ENCODE assay signal across 8 mouse cellular contexts in the genomic region with DNA sequence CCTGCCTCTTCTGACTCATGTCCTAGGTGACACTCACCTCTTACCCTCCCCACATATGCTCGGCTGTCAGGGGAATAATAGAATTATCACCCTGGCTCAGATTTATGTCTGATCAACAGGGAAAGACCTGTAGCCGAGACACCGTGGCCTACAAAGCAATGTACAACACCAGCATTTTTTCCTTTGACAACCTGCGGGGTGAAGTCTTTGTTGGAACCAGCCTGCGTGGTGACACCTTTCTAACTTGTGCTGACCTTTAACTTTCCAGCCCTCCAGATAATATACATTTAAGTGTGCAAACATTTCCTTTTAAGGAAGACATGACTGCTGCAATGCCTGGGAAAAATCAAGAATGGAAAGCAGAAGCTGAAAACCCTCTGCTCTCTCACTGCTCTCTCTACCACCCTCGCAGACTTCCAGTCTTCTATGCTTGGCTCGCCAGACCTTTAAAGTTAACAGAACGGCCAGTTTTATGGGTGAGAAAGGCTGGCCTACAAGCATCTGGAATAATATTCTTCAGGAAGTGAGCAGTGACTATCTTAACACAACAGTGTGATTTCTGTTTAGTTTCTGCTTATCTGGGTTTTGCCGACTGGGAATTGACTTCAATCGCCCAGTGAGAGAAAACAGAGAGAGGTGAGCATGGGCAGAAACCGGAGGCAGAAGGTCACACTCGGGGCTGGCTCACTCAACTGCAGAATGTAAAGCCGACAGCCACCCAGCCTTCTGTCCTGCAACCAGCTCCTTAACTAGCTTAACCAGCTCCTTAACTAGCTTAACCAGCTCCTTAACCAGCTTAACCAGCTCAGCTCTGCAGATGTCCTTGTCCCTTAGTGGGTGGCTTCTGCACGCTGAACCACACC. TPM values are rescaled to one million over a fixed set of nuclear protein-coding genes. Genes with fewer than 3 reads are reported as not detected.
A peak's percentile ranks its signal among the peaks of the same experiment; 100 is the strongest.
DNase-seq lines count a peak whose midpoint lies in the region; ATAC-seq lines count a peak whose summit lies in the region.

No protein-coding gene starts in this region.

- ATAC-seq in embryonic facial prominence, embryonic 13.5 days (ENCODE audit: insufficient number of reproducible peaks, insufficient read depth, low FRiP score, low TSS enrichment, low read depth), result no peak
- ATAC-seq in hindbrain, embryonic 12.5 days (ENCODE audit: low FRiP score), result no peak

- no peaks in the 10 kb centered on the region for H3K36me3 ChIP-seq in embryonic facial prominence, embryonic 13.5 days
- H3K36me3 ChIP-seq in hindbrain, embryonic 12.5 days, result peaks cover 5% of the 10 kb centered on the region

- WGBS in embryonic facial prominence, embryonic 13.5 days, result 55% methylated on average over 14 of the region's 14 CpGs
- WGBS in hindbrain, embryonic 12.5 days, result 60% methylated on average over 14 of the region's 14 CpGs

- peak; percentile 22 for DNase-seq in kidney, postnatal 10 days
- DNase-seq in kidney, postnatal 36 days, result no peak
- peak; percentile 29 for DNase-seq in neural tube, embryonic 10.5 days (ENCODE audit: extremely low spot score, low spot score)
- no peak for DNase-seq in right cerebral cortex, postnatal 25 days
- no peak for DNase-seq in adrenal gland, postnatal 25 days
- no peak for DNase-seq in left cerebral cortex, adult 11 months (ENCODE audit: low spot score)

- H3K4me2 ChIP-seq in embryonic facial prominence, embryonic 13.5 days, result no peak overlapping the region
- H3K4me2 ChIP-seq in hindbrain, embryonic 12.5 days (replicated peaks), result no peak overlapping the region

- H3K9me3 ChIP-seq in embryonic facial prominence, embryonic 13.5 days, result no peaks in the 10 kb centered on the region
- no peaks in the 10 kb centered on the region for H3K9me3 ChIP-seq in hindbrain, embryonic 12.5 days (replicated peaks)

- H3K4me3 ChIP-seq in embryonic facial prominence, embryonic 13.5 days, result no peak overlapping the region
- H3K4me3 ChIP-seq in hindbrain, embryonic 12.5 days, result no peak overlapping the region

- no peaks in the 10 kb centered on the region for H3K27me3 ChIP-seq in embryonic facial prominence, embryonic 13.5 days
- H3K27me3 ChIP-seq in hindbrain, embryonic 12.5 days, result no peaks in the 10 kb centered on the region

- H3K4me1 ChIP-seq in embryonic facial prominence, embryonic 13.5 days, result peaks cover 29% of the 10 kb centered on the region
- peaks cover 32% of the 10 kb centered on the region for H3K4me1 ChIP-seq in hindbrain, embryonic 12.5 days

- H3K9ac ChIP-seq in embryonic facial prominence, embryonic 13.5 days, result peak overlapping the region; percentile 51; the same call in 1 of the 2 replicates
- no peak overlapping the region for H3K9ac ChIP-seq in hindbrain, embryonic 12.5 days

- peak overlapping the region; percentile 90 for H3K27ac ChIP-seq in embryonic facial prominence, embryonic 13.5 days
- peak overlapping the region; percentile 1 for H3K27ac ChIP-seq in hindbrain, embryonic 12.5 days

RNA-seq across cellular contexts. Expression of a gene that starts 20.7 kb away (rescaled TPM):
- polyA plus RNA-seq in embryonic facial prominence, embryonic 13.5 days (2015; fragmentation: Nextera tagmentation; extraction: Ambion mirVana), result 0.11 and 0.15 TPM in 2 replicates
- 1.1 TPM in 2 replicates for polyA plus RNA-seq in hindbrain, embryonic 12.5 days (2016; fragmentation: Nextera tagmentation; extraction: Ambion mirVana)
- total RNA-seq in adrenal gland, postnatal 25 days (2021), result not detected in 2 replicates

RNA-seq across cellular contexts. Expression of a gene that starts 48.3 kb away (rescaled TPM):
- polyA plus RNA-seq in embryonic facial prominence, embryonic 13.5 days (2015; fragmentation: Nextera tagmentation; extraction: Ambion mirVana), result 1.4 and 2.0 TPM in 2 replicates
- 0.72 and 0.90 TPM in 2 replicates for polyA plus RNA-seq in hindbrain, embryonic 12.5 days (2016; fragmentation: Nextera tagmentation; extraction: Ambion mirVana)
- 0.09 TPM in 1 of 2 replicates, not detected in the other for total RNA-seq in adrenal gland, postnatal 25 days (2021)

Comparison
In these comparisons a context has a peak if more than half of its experiments do, and no peak if none do; other contexts are left out.
1. DNase-seq: peak in kidney, postnatal 10 days (single experiment) and neural tube, embryonic 10.5 days (single experiment); none in kidney, postnatal 36 days (0 of 2), right cerebral cortex, postnatal 25 days (single experiment), adrenal gland, postnatal 25 days (single experiment) and left cerebral cortex, adult 11 months (single experiment).